Mouse (Mus musculus) hindbrain, embryonic 12.5 days (tissue): ENCODE measurements at regions not wholly inside any gene's neighbourhood (a gene's known extent, or its start where the extent isn't known, plus 50 kb on each side); places are given as distances from the start of the nearest gene placed in this dataset.

Experiments used
- ATAC-seq: fragments of 200-750 bp; cut with Nextera tagmentation; 2 replicates; pipeline ENCODE4 v1.8.0; 2017; ENCODE audit warnings: moderate TSS enrichment; ENCODE audit not compliant: low FRiP score
- H3K27ac ChIP-seq: fragments of 300-500 bp; sonication (generic); 2 replicates; pipeline ENCODE4 v1.5.1; 2016; ENCODE audit warnings: mild to moderate bottlenecking
- H3K27me3 ChIP-seq: fragments of 300-500 bp; sonication (generic); 2 replicates; pipeline ENCODE4 v1.6.1; 2016; ENCODE audit warnings: mild to moderate bottlenecking
- H3K36me3 ChIP-seq: fragments of 300-500 bp; sonication (generic); 2 replicates; pipeline ENCODE4 v1.6.1; 2016; ENCODE audit warnings: mild to moderate bottlenecking
- H3K4me1 ChIP-seq: fragments of 300-500 bp; sonication (generic); 2 replicates; pipeline ENCODE4 v1.6.1; 2016
- H3K4me2 ChIP-seq: fragments of 300-500 bp; sonication (generic); replicated peaks from 2 replicates; pipeline ENCODE4 v1.6.1; 2016; ENCODE audit warnings: mild to moderate bottlenecking
- H3K4me3 ChIP-seq: fragments of 300-500 bp; sonication (generic); 2 replicates; pipeline ENCODE4 v1.5.1; 2016; ENCODE audit warnings: mild to moderate bottlenecking
- H3K9ac ChIP-seq: fragments of 300-500 bp; sonication (generic); 2 replicates; pipeline ENCODE4 v1.6.1; 2016; ENCODE audit warnings: mild to moderate bottlenecking, moderate library complexity
- H3K9me3 ChIP-seq: fragments of 300-500 bp; sonication (generic); replicated peaks from 2 replicates; pipeline ENCODE4 v1.6.1; 2016; ENCODE audit warnings: mild to moderate bottlenecking
- WGBS: fragments of 180-500 bp; shearing (Covaris S2); methylation state at CpG from one replicate; pipeline ENCODE4 v1.1.7; 2016; 5-methylcytosine and 5-hydroxymethylcytosine counted together

DNA sequence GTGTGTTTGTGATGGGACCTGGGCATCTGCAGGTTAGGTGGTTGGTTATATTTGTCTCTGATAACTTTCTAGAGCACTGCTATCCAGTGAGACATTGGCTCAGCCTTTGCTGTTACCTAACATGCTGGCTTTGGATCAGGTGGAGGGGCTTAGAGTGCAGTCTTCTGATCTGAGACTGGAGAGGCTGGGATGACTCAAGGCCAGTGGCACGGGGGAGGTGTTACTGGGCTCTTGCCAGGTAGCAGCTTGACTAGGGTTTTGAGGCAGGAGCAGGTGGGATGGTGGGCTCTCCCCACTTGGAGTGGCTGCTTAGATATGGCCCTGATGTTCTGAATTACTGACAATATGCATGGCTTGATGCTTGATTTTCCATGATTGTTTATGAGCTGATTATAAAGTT lies 236.0 kb downstream of the Zfp704 start:
- 83% methylated on average over 1 of the region's 1 CpGs for WGBS
- no peak for ATAC-seq
- H3K4me3 ChIP-seq: no peak overlapping the region
- no peak overlapping the region for H3K4me2 ChIP-seq
- H3K36me3 ChIP-seq: no peaks in the 10 kb centered on the region
- H3K4me1 ChIP-seq: no peaks in the 10 kb centered on the region
- no peaks in the 10 kb centered on the region for H3K9me3 ChIP-seq
- H3K27ac ChIP-seq: no peak overlapping the region
- H3K27me3 ChIP-seq: no peaks in the 10 kb centered on the region
- no peak overlapping the region for H3K9ac ChIP-seq

GRCm38 (mm10) chr3:9370096-9370495 lies 239.8 kb downstream of the Zfp704 start:
- Histone ChIP-seq H3K27me3 (no peaks in the 10 kb centered on the region), H3K4me1 (no peaks in the 10 kb centered on the region), H3K36me3 (no peaks in the 10 kb centered on the region), H3K9me3 (no peaks in the 10 kb centered on the region), H3K4me2 (no peak overlapping the region), H3K4me3 (no peak overlapping the region), H3K9ac (no peak overlapping the region), H3K27ac (no peak overlapping the region)
- WGBS: 86% methylated on average over 2 of the region's 2 CpGs
- no peak for ATAC-seq

GRCm38 (mm10) chr3:9365791-9366190 lies 244.1 kb downstream of the Zfp704 start:
- Histone ChIP-seq H3K36me3 (no peaks in the 10 kb centered on the region), H3K9ac (no peak overlapping the region), H3K4me3 (no peak overlapping the region), H3K4me1 (no peaks in the 10 kb centered on the region), H3K4me2 (no peak overlapping the region), H3K27me3 (no peaks in the 10 kb centered on the region), H3K9me3 (no peaks in the 10 kb centered on the region), H3K27ac (no peak overlapping the region)
- no peak for ATAC-seq
- WGBS: 80% methylated on average over 9 of the region's 9 CpGs

GRCm38 (mm10) chr3:9359186-9359585 lies 250.7 kb downstream of the Zfp704 start:
- Histone ChIP-seq H3K27me3 (no peaks in the 10 kb centered on the region), H3K9ac (no peak overlapping the region), H3K9me3 (no peaks in the 10 kb centered on the region), H3K4me2 (no peak overlapping the region), H3K27ac (no peak overlapping the region), H3K4me1 (no peaks in the 10 kb centered on the region), H3K36me3 (no peaks in the 10 kb centered on the region), H3K4me3 (no peak overlapping the region)
- 92% methylated on average over 8 of the region's 8 CpGs for WGBS
- ATAC-seq: no peak

- H3K9ac ChIP-seq: no peak overlapping the region
- no peaks in the 10 kb centered on the region for H3K4me1 ChIP-seq
- no peaks in the 10 kb centered on the region for H3K36me3 ChIP-seq
- no peak overlapping the region for H3K4me2 ChIP-seq
- H3K27ac ChIP-seq: no peak overlapping the region
- H3K27me3 ChIP-seq: no peaks in the 10 kb centered on the region
- H3K4me3 ChIP-seq: no peak overlapping the region
- no peaks in the 10 kb centered on the region for H3K9me3 ChIP-seq
- ATAC-seq: 0 out of 2 replicates have a peak, but pooled peaks have one; percentile 30
- WGBS: 48% methylated on average over 12 of the region's 12 CpGs
Measured at GRCm38 (mm10) chr3:9358111-9358510, 251.8 kb downstream of the Zfp704 start.

DNA sequence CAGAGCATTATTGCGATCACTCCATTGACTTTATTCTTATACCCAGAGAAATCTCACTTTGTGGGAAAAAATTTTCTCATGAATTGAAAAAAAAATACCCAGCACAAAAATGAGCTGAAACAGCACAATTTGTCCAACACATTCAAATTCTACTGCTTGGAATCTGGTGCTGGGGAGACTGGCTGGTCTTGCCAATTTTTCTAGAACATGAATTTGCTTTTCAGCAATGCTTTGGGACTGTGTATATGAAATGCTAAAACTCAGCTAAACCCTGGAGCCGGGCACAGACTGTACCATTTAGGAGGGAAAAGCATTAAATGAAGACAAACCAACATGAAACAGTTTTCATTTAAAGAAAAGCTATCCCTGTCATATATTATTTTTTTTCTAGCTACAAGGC lies 252.2 kb downstream of the Zfp704 start:
- no peak overlapping the region for H3K4me2 ChIP-seq
- no peak for ATAC-seq
- 92% methylated on average over 2 of the region's 2 CpGs for WGBS

DNA sequence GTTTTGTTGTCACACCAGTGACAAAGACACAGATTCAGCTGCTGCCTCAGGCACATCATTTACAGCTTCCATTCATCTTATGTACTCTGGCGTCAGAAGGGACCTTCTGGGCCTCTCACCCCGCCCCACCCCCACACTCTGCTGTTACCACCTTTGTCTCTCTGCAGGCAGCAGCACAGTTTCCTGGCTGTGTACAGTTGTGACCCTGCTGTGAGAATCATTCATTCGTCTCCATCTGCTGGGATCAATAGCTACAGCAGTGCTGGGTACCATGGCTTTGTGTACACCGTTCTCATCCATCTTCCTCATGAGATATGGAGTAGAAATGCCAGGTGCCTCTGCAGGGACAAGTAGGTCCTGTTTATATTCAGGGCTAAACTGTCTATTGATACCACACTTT lies 254.0 kb downstream of the Zfp704 start:
- no peak overlapping the region; the same call in 1 of the 2 replicates for H3K27ac ChIP-seq
- no peak overlapping the region for H3K4me2 ChIP-seq
- no peaks in the 10 kb centered on the region for H3K36me3 ChIP-seq
- H3K4me3 ChIP-seq: no peak overlapping the region
- H3K4me1 ChIP-seq: 0 out of 2 replicates have a peak, but pooled peaks cover 2% of the 10 kb centered on the region
- H3K9ac ChIP-seq: no peak overlapping the region
- no peaks in the 10 kb centered on the region for H3K9me3 ChIP-seq
- no peaks in the 10 kb centered on the region for H3K27me3 ChIP-seq
- 40% methylated on average over 4 of the region's 4 CpGs for WGBS
- ATAC-seq: peak; percentile 75

More for the DNA sequence above, 252.2 kb downstream of the Zfp704 start:
- Histone ChIP-seq H3K4me1 (0 out of 2 replicates have a peak, but pooled peaks cover 2% of the 10 kb centered on the region), H3K27ac (no peak overlapping the region), H3K36me3 (no peaks in the 10 kb centered on the region), H3K4me3 (no peak overlapping the region), H3K9me3 (no peaks in the 10 kb centered on the region), H3K27me3 (no peaks in the 10 kb centered on the region), H3K9ac (no peak overlapping the region)

- H3K36me3 ChIP-seq: no peaks in the 10 kb centered on the region
Measured at GRCm38 (mm10) chr3:9354756-9355155, 255.1 kb downstream of the Zfp704 start.

DNA sequence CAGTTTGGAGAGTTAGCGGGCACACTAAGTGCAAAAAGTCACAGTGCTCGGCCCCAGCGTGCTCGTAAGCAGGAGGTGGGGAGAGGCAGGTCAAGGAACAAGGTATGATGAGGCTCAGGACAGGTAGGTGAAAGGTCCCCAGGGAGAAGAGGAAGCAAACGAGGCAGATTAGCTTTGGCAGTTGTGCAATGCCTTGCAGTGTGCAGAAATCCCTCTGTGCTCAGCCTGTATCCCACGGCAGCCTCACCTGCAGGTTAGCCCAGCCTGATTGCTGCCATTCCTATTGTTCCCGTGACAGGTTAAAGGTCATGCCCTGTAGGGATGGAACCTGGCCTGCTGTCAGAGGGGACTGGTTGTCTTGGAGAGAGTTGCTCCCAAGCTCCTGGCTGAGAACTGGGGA lies 257.6 kb downstream of the Zfp704 start:
- H3K36me3 ChIP-seq: no peaks in the 10 kb centered on the region
- H3K27me3 ChIP-seq: 0 out of 2 replicates have a peak, but pooled peaks cover 7% of the 10 kb centered on the region
- H3K4me3 ChIP-seq: no peak overlapping the region
- H3K27ac ChIP-seq: no peak overlapping the region
- H3K4me1 ChIP-seq: peaks cover 9% of the 10 kb centered on the region
- ATAC-seq: no peak
- no peak overlapping the region for H3K4me2 ChIP-seq
- H3K9me3 ChIP-seq: no peaks in the 10 kb centered on the region
- 37% methylated on average over 7 of the region's 7 CpGs for WGBS
- H3K9ac ChIP-seq: no peak overlapping the region

More at GRCm38 (mm10) chr3:9354756-9355155, 255.1 kb downstream of the Zfp704 start:
- Histone ChIP-seq H3K27ac (no peak overlapping the region), H3K9me3 (no peaks in the 10 kb centered on the region), H3K27me3 (no peaks in the 10 kb centered on the region), H3K4me3 (no peak overlapping the region), H3K4me2 (no peak overlapping the region), H3K9ac (no peak overlapping the region), H3K4me1 (0 out of 2 replicates have a peak, but pooled peaks cover 2% of the 10 kb centered on the region)
- 79% methylated on average over 11 of the region's 11 CpGs for WGBS
- no peak for ATAC-seq

DNA sequence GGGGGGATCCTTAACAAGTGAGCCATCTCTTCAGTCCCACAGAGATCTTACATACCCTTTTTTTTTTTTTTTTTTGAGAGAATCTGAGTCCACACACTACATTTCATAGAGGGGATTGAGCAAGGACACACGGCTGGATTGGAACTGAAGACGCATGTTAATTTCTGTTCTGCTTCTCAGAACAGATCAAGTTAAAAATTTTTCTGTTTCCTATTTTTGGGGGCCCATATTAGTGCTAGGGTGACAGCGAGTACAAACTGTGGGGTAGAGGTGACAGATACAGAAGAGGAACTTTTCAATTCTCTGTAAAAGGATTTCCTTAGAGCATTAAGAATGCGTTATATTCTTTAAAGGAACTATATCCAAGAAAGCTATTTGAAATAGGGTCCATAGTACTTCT lies 260.1 kb downstream of the Zfp704 start:
- ATAC-seq: no peak
- 89% methylated on average over 4 of the region's 4 CpGs for WGBS
- Histone ChIP-seq H3K36me3 (no peaks in the 10 kb centered on the region), H3K4me2 (no peak overlapping the region), H3K27ac (no peak overlapping the region), H3K9ac (no peak overlapping the region), H3K27me3 (peaks cover 17% of the 10 kb centered on the region), H3K9me3 (no peaks in the 10 kb centered on the region), H3K4me3 (no peak overlapping the region), H3K4me1 (peaks cover 15% of the 10 kb centered on the region)

DNA sequence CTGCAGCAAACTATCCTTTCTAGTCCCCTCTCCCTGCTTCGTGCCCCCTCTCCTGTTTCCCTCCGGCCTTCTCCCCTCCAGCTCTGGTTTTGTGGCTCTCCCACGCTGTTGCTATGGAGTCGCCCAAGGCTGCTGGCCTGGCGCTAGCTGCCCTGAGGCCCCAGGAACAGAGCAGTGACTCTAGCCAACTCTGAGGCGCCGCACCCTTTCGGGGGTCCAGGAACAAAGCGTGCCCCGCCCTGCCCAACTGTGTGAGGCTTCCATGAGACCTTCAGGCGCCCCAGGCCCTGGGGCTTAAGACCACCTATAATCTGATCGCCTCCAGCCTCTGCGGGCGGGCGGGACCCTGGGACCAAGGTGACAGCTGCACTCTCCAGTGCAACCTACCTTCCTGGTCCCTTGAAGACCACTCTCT lies 262.4 kb downstream of the Zfp704 start:
- H3K36me3 ChIP-seq: no peaks in the 10 kb centered on the region
- ATAC-seq: peak; percentile 80
- peak overlapping the region; percentile 71 for H3K9ac ChIP-seq
- H3K4me1 ChIP-seq: peaks cover 21% of the 10 kb centered on the region
- peak overlapping the region; percentile 97 for H3K4me2 ChIP-seq
- peak overlapping the region; percentile 50 for H3K4me3 ChIP-seq
- WGBS: under 1% methylated on average over 15 of the region's 15 CpGs
- H3K27me3 ChIP-seq: peaks cover 18% of the 10 kb centered on the region
- no peaks in the 10 kb centered on the region for H3K9me3 ChIP-seq
- H3K27ac ChIP-seq: peak overlapping the region; percentile 30

- H3K27me3 ChIP-seq: peaks cover 18% of the 10 kb centered on the region
- peak; percentile 85 for ATAC-seq
- peak overlapping the region; percentile 50 for H3K4me3 ChIP-seq
- WGBS: under 1% methylated on average over 27 of the region's 27 CpGs
- H3K9ac ChIP-seq: peak overlapping the region; percentile 71
- no peaks in the 10 kb centered on the region for H3K9me3 ChIP-seq
- peak overlapping the region; percentile 97 for H3K4me2 ChIP-seq
- H3K27ac ChIP-seq: peak overlapping the region; percentile 30; the same call in 1 of the 2 replicates
- peaks cover 21% of the 10 kb centered on the region for H3K4me1 ChIP-seq
- H3K36me3 ChIP-seq: no peaks in the 10 kb centered on the region
Measured at GRCm38 (mm10) chr3:9346857-9347445, 262.9 kb downstream of the Zfp704 start.

DNA sequence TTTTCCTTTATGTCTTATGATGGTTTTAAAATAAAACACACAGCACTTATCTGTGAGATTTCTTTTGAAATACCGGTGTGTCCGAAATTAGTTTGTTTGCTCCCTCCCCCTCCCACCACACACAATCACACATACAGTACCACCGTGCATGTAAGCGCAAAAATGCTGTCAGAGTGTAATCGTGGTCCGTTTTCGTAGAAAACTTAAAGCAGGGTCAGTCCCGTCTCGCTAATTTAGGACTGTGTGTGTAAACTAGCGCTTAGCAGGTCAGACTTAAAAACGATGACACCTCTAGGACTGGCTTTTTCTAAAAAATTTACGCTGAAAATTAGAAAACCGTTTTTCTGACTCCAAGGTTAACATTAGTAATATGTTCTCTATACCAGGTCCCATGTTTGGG lies 263.5 kb downstream of the Zfp704 start:
- Histone ChIP-seq H3K9ac (peak overlapping the region; percentile 71; the same call in 1 of the 2 replicates), H3K27me3 (peaks cover 18% of the 10 kb centered on the region), H3K4me2 (peak overlapping the region; percentile 97), H3K36me3 (no peaks in the 10 kb centered on the region), H3K4me3 (peak overlapping the region; percentile 50), H3K27ac (no peak overlapping the region), H3K9me3 (no peaks in the 10 kb centered on the region), H3K4me1 (peaks cover 26% of the 10 kb centered on the region)
- ATAC-seq: no peak
- 2% methylated on average over 13 of the region's 13 CpGs for WGBS
